Mouse (Mus musculus) naive thymus-derived CD4-positive, alpha-beta T cell, adult 2 months (primary cell): ENCODE measurements around the gene Tle6.
A peak's percentile ranks its signal among the peaks of the same experiment; 100 is the strongest.

Source experiments
- DNase-seq: peaks from one replicate; pipeline ENCODE4 v3.0.0-alpha.2; 2011; ENCODE audit warnings: low read depth

Tle6 gene

DNA sequence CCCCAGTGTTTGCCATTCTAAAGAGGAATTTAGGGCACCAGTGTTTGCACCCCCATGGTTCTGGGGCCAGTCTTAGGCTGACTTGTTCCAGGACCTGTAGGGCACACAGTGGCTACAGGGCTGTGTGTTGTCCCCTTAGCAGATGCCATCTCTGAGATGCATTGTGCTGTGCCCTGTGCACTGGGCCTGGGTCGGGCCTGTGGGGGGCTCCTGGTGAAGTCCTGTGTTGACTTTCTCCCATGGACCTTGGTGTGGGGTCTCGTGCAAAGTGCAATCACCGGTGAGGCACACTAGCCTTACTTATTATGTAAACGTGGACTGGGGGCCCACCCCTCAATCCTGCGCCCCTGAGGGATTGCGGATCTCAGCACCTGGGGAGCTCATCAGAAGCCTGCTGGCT, 38.5 kb downstream of the Tle6 start:
- no peak for DNase-seq

DNA sequence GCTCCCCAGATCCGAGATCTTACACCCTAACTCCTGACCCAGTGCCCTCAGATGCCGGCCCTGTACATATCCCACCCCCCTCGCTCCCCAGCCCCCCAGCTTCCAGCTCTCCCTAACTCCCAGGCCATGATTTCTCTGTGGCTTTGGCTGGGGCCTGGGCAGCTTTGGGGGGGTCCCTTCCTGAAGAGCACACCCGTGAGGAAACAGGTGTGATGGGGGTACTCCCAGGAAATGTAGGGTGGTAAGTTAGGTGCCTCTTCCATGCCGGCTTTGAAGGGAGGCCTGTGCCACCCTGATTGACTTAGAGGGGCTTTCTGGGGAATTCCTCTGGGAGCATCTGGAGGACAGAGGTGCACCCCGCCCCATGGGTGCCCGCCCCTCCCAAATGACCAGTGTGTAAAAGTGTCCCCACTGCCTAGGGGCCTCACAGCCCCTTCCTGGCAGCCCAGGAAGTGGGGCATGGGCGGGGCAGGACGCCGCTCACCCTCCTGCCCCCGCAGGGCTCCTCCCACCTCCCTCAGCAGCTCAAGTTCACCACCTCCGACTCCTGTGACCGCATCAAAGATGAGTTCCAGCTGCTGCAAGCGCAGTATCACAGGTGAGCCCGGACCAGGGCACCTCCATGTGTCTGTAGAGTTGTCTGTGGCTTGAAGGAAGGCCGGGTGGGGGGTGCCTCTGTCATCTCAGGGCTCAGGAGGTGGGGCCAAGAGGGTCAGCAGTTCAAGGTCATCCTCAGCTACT, 40.0 kb downstream of the Tle6 start:
- peak; percentile 93 for DNase-seq

DNA sequence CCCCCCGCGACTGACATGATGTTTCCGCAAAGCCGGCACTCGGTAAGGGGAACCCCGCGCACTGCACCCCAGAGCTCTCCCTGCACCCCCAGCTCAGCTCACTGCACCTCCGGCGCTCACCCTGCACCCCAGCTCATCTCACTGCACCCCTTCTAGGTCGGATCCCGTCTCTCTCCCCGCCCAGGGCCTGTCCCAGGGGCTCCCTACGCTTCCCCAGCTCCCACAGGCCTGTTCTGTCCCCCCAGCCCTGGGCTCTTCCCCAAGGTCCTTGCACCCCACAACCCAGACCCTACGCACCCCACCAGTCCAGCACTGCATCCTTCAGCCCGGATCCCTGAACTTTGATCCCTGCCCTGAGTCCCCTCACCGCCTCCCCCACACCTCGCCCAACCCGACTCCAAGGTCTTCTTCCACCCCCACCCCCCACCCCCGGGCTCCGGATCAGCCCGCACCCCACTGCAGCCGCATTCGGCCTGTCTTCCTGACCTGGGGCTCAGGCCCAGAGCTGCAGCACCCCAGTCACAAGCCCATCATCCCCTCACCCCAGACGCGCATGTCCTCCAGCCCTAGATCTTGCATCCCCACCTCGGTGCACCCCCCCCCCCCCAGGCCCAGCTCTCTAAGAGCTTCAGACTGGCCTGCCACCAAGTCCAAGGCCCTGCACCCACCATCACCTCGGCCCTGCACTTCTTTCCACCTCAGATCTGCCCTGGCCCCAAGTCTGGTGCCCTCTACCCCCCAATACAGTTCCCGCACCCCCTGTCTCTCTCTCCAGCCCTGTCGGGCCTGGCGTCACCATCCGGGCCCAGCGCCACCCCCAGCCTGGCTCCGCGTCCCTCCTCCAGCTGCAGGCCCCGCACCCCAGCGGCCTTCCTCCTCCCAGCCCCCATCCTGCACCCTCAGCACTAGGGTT, 41.0 kb downstream of the Tle6 start:
- peak; percentile 76 for DNase-seq

DNA sequence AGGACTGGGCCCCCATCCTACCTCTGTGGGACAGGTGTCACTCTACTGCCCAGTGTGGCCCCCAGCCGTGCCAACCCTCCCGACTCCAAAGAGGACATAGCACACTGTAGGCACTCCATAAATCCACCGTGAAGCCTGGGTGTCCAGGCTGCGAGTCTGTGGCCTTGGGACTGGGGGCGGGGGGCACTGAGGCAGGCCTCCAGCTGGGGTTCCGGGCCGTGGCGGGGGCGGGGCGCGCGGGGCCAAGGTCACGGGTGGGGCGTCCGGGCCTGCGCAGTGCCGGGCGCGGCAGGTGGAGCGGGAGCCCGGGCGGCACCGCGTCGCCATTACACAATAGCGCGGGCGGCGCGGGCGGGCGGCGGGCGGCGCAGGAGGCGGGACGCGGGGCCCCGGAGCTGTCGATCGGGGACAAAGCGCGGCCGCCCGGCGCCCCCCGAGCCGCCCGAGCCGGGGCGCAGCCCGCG, 41.7 kb downstream of the Tle6 start, which contains the start of gene Aes:
Aes (plus strand) TSS at position 326 of the 464 bp plus-strand sequence.
- DNase-seq, result peak; percentile 77

DNA sequence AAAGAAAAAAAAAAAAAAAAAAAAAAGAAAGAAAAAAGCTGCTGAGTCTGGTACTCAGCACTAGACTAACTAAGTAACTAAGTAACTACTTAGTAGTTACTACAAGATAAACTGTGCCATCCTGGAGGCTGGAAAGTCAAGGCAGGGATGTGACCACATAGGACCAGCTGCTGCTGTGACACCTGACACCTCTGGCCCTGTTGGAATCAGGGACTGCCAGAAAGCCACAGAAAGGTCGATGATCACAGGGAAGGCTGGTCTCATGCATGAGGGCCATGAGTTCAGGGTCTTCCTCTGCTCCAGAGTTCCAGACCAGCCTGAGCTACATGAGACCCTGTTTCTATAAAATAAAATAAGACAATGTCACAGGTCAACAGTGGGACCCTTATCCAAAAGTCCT, 43.4 kb downstream of the Tle6 start:
- no peak for DNase-seq

DNA sequence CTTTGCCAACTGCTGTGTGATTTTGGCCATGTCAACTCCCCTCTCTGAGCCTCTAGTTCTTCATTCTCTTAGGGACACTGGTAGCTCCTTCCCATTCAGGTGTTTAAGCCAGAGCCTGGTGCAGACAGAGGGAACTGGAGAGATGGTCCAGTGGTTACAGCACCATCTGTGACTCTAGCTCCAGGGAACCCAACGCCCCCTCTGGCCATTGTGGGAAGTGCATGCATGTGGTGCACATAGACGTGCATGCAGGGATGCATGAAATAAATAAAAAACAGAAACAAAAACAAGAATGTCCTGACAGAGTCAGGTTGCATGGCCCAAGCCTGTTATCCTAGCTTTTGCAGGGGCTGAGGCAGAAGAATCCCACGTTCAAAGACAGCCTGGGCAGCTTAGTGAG, 44.6 kb downstream of the Tle6 start:
- DNase-seq, result peak; percentile 52

DNA sequence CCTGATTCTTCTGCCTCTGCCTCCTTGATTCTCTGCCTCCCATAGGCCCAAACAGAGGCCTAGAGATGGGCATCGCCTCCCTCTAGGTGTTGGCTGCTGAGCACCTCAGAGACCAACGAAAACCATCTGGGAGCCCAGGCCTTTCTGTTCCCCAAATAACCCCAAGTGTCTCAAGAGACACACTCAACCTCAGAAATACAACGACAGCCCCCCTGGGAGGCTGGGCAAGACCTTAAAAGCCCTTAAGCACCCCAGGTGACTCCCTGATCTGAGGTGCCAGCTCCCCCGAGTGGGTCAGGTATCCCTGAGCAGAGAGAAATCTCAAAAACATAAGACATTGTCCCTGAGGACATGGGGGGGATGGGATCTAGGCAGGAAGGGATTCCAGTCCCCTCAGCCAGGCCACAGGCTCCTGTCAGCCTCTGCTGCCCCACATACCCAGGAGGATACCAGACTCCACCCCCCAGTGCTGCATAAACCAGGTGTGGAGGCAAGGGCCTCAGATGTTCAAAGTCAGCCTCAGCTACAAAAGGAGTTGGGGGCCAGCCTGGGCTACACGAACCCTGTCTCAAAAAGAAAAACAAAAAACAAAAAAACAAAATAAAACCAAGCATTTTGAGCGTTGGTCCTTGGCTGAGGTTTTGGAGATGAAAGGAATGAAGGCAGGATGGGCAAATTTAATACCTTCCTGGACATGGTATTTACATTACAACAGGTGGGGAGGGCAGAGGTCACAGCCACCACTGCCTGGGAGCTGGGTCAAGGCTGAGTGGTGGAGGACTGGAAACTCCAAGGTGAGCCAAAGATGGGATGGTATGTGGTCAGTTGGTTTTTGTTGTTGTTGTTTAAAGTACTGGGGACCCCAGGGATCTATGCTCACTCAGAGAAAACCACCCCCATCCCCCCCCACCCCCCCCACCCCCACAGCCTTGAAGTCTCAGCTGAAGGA, 46.8 kb downstream of the Tle6 start:
- DNase-seq, result no peak

DNA sequence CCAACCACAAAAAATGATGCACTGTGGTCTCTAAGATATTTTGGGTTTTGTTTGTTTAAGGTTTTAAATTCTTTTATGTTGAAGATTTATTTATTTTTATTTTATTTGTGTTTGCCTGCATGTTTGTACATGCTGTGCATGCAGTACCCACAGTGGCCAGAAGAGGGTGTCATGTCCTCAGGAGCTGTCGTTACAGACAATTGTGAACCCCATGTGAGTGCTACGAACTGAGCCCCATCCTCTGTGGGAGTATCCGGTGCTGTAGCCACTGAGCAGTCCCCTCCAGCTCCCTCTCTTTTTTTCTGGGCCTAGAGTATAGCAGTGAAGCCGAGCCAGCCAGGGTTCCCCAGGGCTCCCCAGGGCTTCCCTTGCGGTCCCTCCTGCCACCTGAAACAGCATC, 47.6 kb downstream of the Tle6 start:
- peak; percentile 80 for DNase-seq

DNA sequence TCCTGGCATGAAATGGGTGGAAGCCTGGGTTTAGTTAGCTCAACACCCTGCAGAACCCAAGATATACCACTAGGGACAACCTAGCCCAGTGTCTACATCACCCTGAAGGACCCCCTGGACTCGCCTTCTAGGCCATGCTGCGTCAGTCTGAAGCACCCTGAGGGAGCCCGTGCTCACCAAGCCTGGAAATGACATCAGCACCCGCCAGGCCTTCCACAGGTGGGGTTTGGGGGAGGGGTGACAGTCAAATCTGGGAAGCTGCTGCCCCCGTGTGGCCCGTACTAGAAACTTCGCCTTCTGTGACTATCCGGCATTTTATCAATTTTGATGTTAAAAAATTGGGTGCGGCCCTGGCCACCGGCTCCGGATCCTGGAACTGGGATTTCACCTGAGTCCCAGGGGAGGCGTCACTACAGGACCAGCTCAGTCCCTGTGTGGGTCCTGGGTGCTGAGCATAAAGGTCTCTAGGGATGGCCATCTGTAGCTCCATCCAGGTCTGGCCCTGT, 49.2 kb downstream of the Tle6 start:
- DNase-seq, result peak; percentile 95

DNA sequence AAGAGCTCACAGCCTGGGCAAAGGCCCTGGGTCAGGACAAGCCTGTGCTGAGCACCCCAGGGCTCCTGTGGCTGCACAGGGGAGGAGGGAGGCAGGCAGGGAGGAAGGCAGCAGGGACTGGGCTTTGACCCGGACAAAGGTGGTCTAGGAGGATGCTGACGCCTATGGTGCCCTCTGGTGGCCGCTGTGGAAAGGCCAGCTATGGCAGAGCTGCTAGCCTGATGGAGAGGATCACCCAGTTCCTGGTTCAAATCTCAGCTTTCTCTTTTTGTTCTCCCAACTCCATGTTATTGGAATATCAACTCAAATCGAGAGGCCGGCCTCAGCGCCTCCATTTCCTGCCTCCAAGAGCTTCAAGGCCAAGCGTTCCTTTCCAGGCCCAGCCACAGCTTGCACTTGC, 50.6 kb downstream of the Tle6 start:
- peak; percentile 88 for DNase-seq

DNA sequence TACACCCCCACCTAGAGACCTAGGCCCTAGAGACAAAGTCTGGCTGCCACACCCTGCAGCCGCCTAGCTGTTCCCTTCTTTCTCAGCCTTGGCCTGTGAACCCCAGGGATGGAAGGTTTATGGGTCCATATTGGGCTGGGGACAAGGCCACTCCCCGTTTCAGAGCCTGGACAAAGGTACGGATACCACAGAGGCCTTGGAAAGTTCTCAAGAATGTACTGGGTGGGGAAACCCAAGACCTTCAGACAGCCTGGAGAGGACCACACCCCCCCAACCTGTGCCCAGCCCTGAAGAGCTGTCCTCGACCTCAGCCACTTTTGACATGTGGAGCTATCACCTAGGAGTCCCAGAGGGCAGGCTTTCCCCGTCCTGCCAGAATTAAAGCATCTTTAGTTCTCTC, 51.9 kb downstream of the Tle6 start:
- no peak for DNase-seq

DNA sequence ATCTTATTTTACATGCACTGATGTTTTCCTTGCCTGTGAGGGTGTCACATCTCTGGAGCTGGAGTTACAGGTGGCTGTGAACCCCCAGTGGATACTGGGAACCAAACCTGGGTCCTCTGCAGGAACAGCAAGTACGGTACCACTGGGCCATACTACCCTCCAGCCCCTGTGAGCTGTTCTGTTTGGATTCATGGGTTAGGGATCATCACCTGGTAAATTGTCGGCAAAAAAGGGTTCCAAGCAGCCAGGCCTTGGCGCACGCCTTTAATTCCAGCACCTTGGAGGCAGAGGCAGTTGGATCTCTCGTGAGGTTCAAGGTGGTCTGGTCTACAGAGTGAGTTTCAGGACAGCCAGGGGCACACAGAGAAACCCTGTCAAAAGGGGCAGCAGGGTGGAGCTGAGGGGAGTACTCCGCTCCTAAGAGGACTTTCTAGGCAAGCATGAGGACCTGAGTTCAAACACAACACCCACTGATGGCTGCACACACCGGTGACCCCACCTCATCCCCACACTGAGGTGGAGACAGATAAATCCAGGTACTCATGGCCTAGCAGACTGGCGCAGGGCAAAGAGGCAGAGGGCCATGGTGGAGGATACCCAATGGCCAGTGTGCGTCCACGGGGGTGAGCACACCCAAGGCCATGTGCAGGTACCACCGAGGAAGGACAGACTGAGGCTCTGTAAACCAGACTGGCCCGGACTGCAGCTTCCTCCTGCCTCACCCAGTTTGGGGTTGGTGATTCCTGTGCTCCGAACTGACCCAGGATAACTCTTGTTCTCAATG, 53.9 kb downstream of the Tle6 start:
- DNase-seq, result no peak

DNA sequence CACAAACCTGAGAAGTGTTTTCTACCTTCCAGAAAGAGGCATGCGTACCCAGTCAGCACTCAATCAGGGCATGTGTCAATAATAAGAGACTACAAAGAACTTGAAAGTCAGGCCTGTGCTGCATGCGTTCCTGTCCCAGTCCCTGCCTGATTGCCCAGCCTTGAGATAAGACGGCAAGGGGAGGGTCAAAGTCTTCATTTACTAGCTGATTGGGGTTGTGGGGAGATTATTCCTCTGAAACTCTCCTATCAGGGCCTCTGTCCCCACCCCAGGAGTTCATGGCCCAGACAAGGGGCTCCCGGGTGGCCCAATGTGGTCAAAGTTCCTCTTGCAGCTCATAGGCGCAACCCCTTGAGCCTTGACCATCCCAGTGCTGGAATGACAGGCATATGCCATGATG, 54.5 kb downstream of the Tle6 start:
- DNase-seq, result no peak

DNA sequence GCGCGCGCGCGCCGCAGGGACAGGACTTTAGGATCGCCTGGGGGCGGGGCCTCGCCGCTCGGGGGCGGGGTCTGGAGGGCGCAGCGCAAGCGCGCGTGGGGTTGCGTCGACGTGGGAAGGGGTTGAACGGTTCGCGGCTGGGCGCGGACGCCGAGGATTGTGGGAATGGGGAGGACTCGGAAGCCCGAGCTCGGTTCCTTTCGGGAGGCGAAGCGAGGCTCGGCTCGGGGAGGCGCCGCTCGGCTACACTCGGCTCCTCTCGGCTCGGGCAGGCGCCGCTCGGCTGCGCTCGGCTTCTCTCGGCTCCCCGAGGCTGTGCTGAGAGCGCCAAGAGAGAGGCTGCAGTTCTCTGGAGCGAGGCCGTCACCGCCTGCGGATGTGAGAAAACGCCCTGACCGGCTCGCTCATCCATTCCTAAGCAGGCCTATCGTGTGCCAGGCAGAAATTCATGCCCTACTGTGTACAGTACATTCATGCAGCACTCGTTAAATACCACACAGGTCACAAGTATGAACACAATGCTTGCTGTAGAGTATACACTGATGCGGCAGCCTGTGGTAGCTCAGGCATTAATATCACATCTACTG, 55.6 kb downstream of the Tle6 start, which contains the start of gene Gna11:
Gna11 (minus strand) TSS at position 30 of the 587 bp plus-strand sequence.
- peak; percentile 99 for DNase-seq

DNA sequence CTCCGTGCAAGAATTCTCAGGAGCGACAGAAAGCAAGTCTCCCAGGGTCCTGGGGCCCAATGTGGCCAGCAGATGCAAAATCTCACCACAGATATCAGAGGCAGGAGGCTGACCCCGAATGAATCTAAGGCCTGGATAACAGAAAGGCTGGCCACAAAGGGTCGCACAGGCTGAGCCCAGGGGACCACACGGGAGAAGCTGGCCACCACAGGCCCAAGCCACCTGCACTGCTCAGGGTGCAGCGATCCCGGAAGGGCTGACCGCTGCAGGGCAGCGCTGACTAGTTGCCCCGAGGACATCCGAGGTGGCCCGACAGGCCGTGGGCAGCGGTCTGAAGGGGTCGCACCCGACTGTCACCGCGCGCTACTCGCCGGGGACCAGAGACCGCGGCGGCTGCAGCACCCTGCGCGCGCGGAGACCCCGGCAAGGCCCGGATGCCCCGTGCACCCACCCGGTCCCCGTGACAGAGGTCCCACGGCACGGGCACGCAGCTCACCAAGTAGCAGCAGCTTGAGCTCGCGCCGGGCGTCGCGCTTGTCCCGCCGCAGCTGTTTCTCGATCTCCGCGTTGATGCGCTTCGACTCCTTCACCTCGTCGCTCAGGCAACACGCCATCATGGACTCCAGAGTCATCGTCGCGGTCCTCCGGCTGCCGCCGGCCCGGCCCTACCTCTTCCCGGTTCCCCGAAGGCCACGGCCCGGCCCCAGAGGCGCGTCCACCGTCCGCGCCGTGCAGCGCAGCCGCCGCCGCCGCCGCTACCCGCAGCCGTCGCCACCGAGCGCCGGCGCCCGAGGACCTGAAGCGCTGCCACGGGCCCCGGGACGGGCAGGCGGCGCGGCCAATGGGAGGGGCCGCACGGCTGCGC, 56.3 kb downstream of the Tle6 start:
- no peak for DNase-seq

DNA sequence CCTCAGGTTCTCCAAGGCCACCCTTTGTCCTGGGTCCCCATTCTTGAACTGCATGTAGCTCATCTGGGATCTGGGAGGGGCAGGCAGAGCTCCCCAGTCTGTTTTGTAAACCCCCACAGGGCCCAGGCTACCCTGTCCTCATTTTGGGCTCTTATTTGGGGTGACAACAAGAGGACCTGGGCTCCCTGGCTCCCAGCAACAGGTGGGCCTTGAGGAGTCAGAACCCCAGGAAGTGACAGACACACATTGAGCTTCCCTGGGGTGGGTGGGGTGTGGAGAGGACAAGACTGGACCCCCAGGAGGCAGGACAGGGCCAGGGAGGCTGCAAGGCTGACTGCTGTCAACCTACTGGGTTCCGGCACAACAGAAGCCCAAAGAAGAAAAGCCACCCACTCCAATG, 57.2 kb downstream of the Tle6 start:
- no peak for DNase-seq

DNA sequence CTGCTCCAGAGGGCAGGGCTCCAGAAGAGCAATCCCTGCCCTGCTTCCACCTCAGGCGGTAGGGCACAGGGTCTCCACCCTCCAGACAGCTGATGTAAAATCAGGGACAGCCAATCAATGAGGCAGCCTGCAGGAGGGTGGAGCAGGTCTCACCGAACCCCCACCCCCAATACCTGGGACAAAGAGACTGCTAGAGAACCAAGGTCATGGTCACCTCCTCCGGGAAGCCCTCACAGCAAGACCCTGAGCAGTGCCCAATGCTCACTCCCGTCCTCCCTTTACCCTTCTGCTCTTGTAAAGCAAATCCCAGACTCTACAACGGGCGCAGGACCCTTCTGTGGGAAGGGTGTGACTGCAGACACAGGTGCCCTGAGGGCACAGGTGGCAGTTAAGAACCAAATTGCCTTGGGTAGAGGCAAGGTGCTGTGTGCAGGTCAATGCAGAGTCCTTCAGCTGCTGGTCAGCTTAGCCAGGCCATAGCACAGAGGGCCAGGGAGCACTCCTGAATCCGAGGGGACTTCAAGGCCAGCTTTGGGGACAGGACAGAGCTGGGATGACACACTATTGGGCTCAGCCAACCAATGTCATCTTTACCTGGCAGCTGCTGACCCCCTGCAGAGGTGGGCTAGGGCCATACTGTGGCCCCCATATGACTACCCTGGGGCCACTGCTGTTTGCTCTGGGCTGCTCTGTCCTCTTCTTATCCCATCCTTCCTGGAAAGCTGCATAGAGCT, 58.0 kb downstream of the Tle6 start:
- no peak for DNase-seq

DNA sequence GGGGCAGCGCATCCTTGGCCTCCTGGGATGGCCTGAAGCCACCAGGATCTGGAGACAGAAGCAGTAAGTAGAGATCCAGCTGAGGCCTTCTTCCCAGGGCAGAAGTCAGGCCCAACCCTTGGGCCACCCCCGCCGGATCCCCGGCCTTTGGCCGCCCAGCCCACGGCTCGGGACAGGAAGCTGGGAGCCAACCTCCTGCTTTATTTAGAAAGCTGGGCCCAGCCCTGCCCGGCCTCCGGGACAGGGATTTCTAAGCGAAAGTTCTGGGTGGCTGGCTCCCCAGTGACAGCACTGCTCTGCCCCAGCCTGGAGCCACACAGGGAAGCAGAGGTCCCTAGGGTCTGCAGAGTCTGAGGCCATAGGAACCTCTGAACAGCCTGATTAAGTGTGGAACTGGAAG, 59.1 kb downstream of the Tle6 start:
- DNase-seq, result no peak

DNA sequence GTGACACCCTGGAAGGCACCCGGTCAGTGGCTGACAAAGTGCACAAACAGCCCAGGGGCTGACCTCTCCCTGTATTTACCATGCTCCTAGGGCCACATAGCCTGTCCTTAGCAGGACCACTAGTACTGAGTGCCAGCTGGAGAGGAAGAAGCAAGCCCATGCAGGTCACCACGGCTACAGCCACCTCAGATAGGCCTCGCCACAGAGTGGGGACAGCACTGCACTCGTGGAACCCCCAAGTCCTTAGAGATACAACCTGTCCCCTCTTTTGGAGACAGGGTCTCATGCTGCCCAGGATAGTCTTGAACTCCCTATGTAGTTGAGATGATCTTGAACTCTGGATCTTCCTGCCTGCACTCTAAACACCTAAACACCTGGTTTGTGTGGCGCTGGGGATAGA, 59.5 kb downstream of the Tle6 start:
- DNase-seq, result no peak
